Mouse (Mus musculus): Measurements from ENCODE around the gene Epha2. TPM values are rescaled to one million over a fixed set of nuclear protein-coding genes. Genes with fewer than 3 reads are reported as not detected.

Epha2 gene
- polyA plus RNA-seq, 1 experiment from 2014 or later: 1.6 TPM

GRCm38 (mm10) chr4:141324771-141325191 lies 23.7 kb downstream of the Epha2 start:
- 91% methylated on average over 6 of the region's 6 CpGs for WGBS
- H3K9me3 ChIP-seq: no peaks in the 10 kb centered on the region
- ATAC-seq (replicated peaks): no peak
- H3K4me3 ChIP-seq: no peak overlapping the region
- H3K27me3 ChIP-seq (replicated peaks): no peaks in the 10 kb centered on the region
- no peaks in the 10 kb centered on the region for H3K36me3 ChIP-seq (replicated peaks)
- H3K4me2 ChIP-seq: no peak overlapping the region
- no peak overlapping the region for H3K27ac ChIP-seq
- H3K4me1 ChIP-seq: no peaks in the 10 kb centered on the region
- H3K9ac ChIP-seq: no peak overlapping the region

GRCm38 (mm10) chr4:141325636-141326035 lies 24.6 kb downstream of the Epha2 start:
- no peaks in the 10 kb centered on the region for H3K9me3 ChIP-seq
- no peak overlapping the region for H3K9ac ChIP-seq
- H3K36me3 ChIP-seq (replicated peaks): no peaks in the 10 kb centered on the region
- no peak for ATAC-seq (replicated peaks)
- no peak overlapping the region for H3K4me2 ChIP-seq
- no peaks in the 10 kb centered on the region for H3K4me1 ChIP-seq
- H3K27ac ChIP-seq: no peak overlapping the region
- 82% methylated on average over 15 of the region's 15 CpGs for WGBS
- H3K4me3 ChIP-seq: no peak overlapping the region
- no peaks in the 10 kb centered on the region for H3K27me3 ChIP-seq (replicated peaks)

- Histone ChIP-seq H3K27ac (no peak overlapping the region), H3K4me2 (no peak overlapping the region)
Observed at GRCm38 (mm10) chr4:141327075-141327474, 26.0 kb downstream of the Epha2 start.

GRCm38 (mm10) chr4:141328742-141329141 lies 27.7 kb downstream of the Epha2 start:
- no peak for ATAC-seq (replicated peaks)
- H3K4me3 ChIP-seq: no peak overlapping the region
- no peak overlapping the region for H3K27ac ChIP-seq
- H3K4me1 ChIP-seq: no peaks in the 10 kb centered on the region
- H3K27me3 ChIP-seq (replicated peaks): no peaks in the 10 kb centered on the region
- no peak overlapping the region for H3K9ac ChIP-seq
- H3K4me2 ChIP-seq: no peak overlapping the region
- 89% methylated on average over 9 of the region's 9 CpGs for WGBS
- H3K9me3 ChIP-seq: no peaks in the 10 kb centered on the region
- no peaks in the 10 kb centered on the region for H3K36me3 ChIP-seq (replicated peaks)

More at GRCm38 (mm10) chr4:141327075-141327474, 26.0 kb downstream of the Epha2 start:
- WGBS: 83% methylated on average over 4 of the region's 4 CpGs
- no peaks in the 10 kb centered on the region for H3K36me3 ChIP-seq (replicated peaks)
- H3K4me3 ChIP-seq: no peak overlapping the region
- H3K9me3 ChIP-seq: no peaks in the 10 kb centered on the region
- no peak for ATAC-seq (replicated peaks)
- H3K9ac ChIP-seq: no peak overlapping the region
- H3K27me3 ChIP-seq (replicated peaks): no peaks in the 10 kb centered on the region
- H3K4me1 ChIP-seq: no peaks in the 10 kb centered on the region

GRCm38 (mm10) chr4:141329968-141330367 lies 28.9 kb downstream of the Epha2 start:
- no peaks in the 10 kb centered on the region for H3K27me3 ChIP-seq (replicated peaks)
- H3K27ac ChIP-seq: no peak overlapping the region
- no peak overlapping the region for H3K4me2 ChIP-seq
- WGBS: 76% methylated on average over 12 of the region's 12 CpGs
- no peak for ATAC-seq (replicated peaks)
- H3K9me3 ChIP-seq: no peaks in the 10 kb centered on the region
- H3K36me3 ChIP-seq (replicated peaks): no peaks in the 10 kb centered on the region
- H3K4me1 ChIP-seq: 0 out of 2 replicates have a peak, but pooled peaks cover 2% of the 10 kb centered on the region
- H3K4me3 ChIP-seq: no peak overlapping the region
- no peak overlapping the region for H3K9ac ChIP-seq

GRCm38 (mm10) chr4:141331446-141331845 lies 30.4 kb downstream of the Epha2 start:
- no peak for ATAC-seq (replicated peaks)

GRCm38 (mm10) chr4:141332258-141332657 lies 31.2 kb downstream of the Epha2 start:
- ATAC-seq (replicated peaks): no peak
- Histone ChIP-seq H3K27me3 (replicated peaks) (no peaks in the 10 kb centered on the region), H3K9me3 (no peaks in the 10 kb centered on the region), H3K4me3 (no peak overlapping the region), H3K9ac (no peak overlapping the region), H3K4me2 (no peak overlapping the region), H3K4me1 (peaks cover 10% of the 10 kb centered on the region), H3K36me3 (replicated peaks) (no peaks in the 10 kb centered on the region), H3K27ac (no peak overlapping the region)
- 81% methylated on average over 7 of the region's 7 CpGs for WGBS

More at GRCm38 (mm10) chr4:141331446-141331845, 30.4 kb downstream of the Epha2 start:
- Histone ChIP-seq H3K4me2 (no peak overlapping the region), H3K9me3 (no peaks in the 10 kb centered on the region), H3K4me1 (peaks cover 10% of the 10 kb centered on the region), H3K27me3 (replicated peaks) (no peaks in the 10 kb centered on the region), H3K4me3 (no peak overlapping the region), H3K9ac (no peak overlapping the region), H3K27ac (no peak overlapping the region), H3K36me3 (replicated peaks) (no peaks in the 10 kb centered on the region)
- 98% methylated on average over 2 of the region's 2 CpGs for WGBS

GRCm38 (mm10) chr4:141334695-141335094 lies 33.7 kb downstream of the Epha2 start:
- ATAC-seq (replicated peaks): 0 out of 2 replicates have a peak, but pooled peaks have one; percentile 41
- 34% methylated on average over 5 of the region's 5 CpGs for WGBS
- Histone ChIP-seq H3K9ac (no peak overlapping the region), H3K9me3 (no peaks in the 10 kb centered on the region), H3K27me3 (replicated peaks) (no peaks in the 10 kb centered on the region), H3K27ac (peak overlapping the region; percentile 69), H3K36me3 (replicated peaks) (no peaks in the 10 kb centered on the region), H3K4me1 (peaks cover 22% of the 10 kb centered on the region), H3K4me2 (no peak overlapping the region), H3K4me3 (no peak overlapping the region)

GRCm38 (mm10) chr4:141335263-141335796 lies 34.3 kb downstream of the Epha2 start:
- H3K9me3 ChIP-seq: no peaks in the 10 kb centered on the region
- H3K9ac ChIP-seq: no peak overlapping the region
- H3K27me3 ChIP-seq (replicated peaks): no peaks in the 10 kb centered on the region
- H3K4me3 ChIP-seq: no peak overlapping the region
- H3K27ac ChIP-seq: peak overlapping the region; percentile 69
- H3K4me2 ChIP-seq: no peak overlapping the region
- peaks cover 22% of the 10 kb centered on the region for H3K4me1 ChIP-seq
- ATAC-seq (replicated peaks): peak; percentile 79
- 11% methylated on average over 3 of the region's 3 CpGs for WGBS
- H3K36me3 ChIP-seq (replicated peaks): no peaks in the 10 kb centered on the region

- Histone ChIP-seq H3K27me3 (replicated peaks) (no peaks in the 10 kb centered on the region), H3K9me3 (no peaks in the 10 kb centered on the region), H3K9ac (no peak overlapping the region), H3K27ac (peak overlapping the region; percentile 58), H3K4me1 (peaks cover 22% of the 10 kb centered on the region), H3K36me3 (replicated peaks) (no peaks in the 10 kb centered on the region), H3K4me3 (no peak overlapping the region), H3K4me2 (no peak overlapping the region)
- WGBS: 47% methylated on average over 6 of the region's 6 CpGs
- ATAC-seq (replicated peaks): no peak
Observed at GRCm38 (mm10) chr4:141336196-141336595, 35.2 kb downstream of the Epha2 start.

GRCm38 (mm10) chr4:141337986-141338385 lies 36.9 kb downstream of the Epha2 start:
- no peaks in the 10 kb centered on the region for H3K27me3 ChIP-seq (replicated peaks)
- H3K36me3 ChIP-seq (replicated peaks): no peaks in the 10 kb centered on the region
- H3K27ac ChIP-seq: no peak overlapping the region
- H3K9ac ChIP-seq: no peak overlapping the region
- no peak overlapping the region for H3K4me2 ChIP-seq
- ATAC-seq (replicated peaks): no peak
- no peak overlapping the region for H3K4me3 ChIP-seq
- WGBS: 38% methylated on average over 6 of the region's 6 CpGs
- H3K4me1 ChIP-seq: peaks cover 22% of the 10 kb centered on the region
- H3K9me3 ChIP-seq: no peaks in the 10 kb centered on the region

GRCm38 (mm10) chr4:141338853-141339252 lies 37.8 kb downstream of the Epha2 start:
- Histone ChIP-seq H3K9me3 (no peaks in the 10 kb centered on the region), H3K27me3 (replicated peaks) (no peaks in the 10 kb centered on the region), H3K4me2 (no peak overlapping the region), H3K27ac (no peak overlapping the region), H3K4me3 (no peak overlapping the region), H3K36me3 (replicated peaks) (no peaks in the 10 kb centered on the region), H3K4me1 (peaks cover 22% of the 10 kb centered on the region), H3K9ac (no peak overlapping the region)
- WGBS: 0% methylated on average over 1 of the region's 1 CpGs
- no peak for ATAC-seq (replicated peaks)

- no peak overlapping the region for H3K4me2 ChIP-seq
- peaks cover 12% of the 10 kb centered on the region; the same call in 1 of the 2 replicates for H3K4me1 ChIP-seq
- H3K36me3 ChIP-seq (replicated peaks): no peaks in the 10 kb centered on the region
- H3K9me3 ChIP-seq: no peaks in the 10 kb centered on the region
- H3K4me3 ChIP-seq: no peak overlapping the region
- no peak overlapping the region for H3K9ac ChIP-seq
- H3K27ac ChIP-seq: no peak overlapping the region
- H3K27me3 ChIP-seq (replicated peaks): no peaks in the 10 kb centered on the region
- ATAC-seq (replicated peaks): no peak
- WGBS: 67% methylated on average over 7 of the region's 7 CpGs
Observed at GRCm38 (mm10) chr4:141341477-141341876, 40.4 kb downstream of the Epha2 start.

Measured in midbrain, embryonic 15.5 days (tissue).